Mouse (Mus musculus) c-Kit-positive CD71-negative TER-119-negative erythroid progenitor cells, embryonic 14.5 days (primary cell): ENCODE results near the gene Smco1.
"Not testable (repeated sequence)": the region's sequence is repeated elsewhere in the genome, so short reads cannot be mapped to it uniquely, and the experiment has no call there.

ENCODE experiments used
- DNase-seq: peaks from one replicate; pipeline ENCODE4 v3.0.0-alpha.2; 2013; ENCODE audit warnings: low read depth

Gene Smco1

DNA sequence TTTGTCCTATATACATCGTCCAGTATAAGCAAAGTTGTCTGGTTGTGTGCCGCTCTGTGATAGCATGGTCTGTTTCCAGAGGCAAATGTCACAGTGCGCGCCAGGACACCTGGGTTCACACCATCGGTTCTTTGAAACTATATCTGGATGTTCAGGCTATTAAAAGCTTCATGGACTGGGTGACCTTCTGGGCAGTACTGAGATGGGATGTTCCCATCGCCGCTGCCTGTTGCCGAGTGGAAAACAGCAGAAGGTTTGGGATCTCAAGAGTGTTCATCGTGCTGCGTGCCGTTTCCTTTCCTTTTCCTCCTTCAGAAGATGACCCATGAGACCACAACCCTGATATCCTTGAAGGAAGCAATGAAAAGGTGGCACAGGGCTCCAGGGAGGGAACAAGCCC lies at the start of gene Smco1:
TSS of gene Smco1 (plus strand) at position 178 of the 400 bp plus-strand sequence.
- DNase-seq, result no peak

- DNase-seq, result no peak
These were observed 49.5 kb upstream of the Smco1 start for GRCm38 (mm10) chr16:32221803-32222202.

- DNase-seq, result no peak
These were observed 48.9 kb upstream of the Smco1 start for GRCm38 (mm10) chr16:32222399-32222798.

DNA sequence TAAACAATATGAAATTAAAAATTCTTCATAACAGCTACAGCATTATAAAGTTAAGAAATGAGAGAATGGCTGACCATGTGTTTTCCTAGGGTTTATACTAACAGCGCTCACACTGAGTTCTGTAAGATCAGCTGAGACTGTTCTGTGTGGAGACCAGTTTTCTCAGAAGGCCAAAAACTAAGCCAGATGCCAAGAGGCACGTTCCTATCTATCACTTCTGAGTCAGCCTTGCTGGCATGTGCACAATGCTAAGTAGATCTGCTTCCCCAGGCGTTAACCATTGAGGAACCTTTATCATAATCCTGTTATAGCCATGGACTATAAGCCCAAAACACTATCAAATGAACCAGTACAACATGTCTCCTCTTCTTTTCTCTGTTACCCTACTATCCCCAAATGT lies 39.2 kb upstream of the Smco1 start:
- DNase-seq, result not testable (repeated sequence)

DNA sequence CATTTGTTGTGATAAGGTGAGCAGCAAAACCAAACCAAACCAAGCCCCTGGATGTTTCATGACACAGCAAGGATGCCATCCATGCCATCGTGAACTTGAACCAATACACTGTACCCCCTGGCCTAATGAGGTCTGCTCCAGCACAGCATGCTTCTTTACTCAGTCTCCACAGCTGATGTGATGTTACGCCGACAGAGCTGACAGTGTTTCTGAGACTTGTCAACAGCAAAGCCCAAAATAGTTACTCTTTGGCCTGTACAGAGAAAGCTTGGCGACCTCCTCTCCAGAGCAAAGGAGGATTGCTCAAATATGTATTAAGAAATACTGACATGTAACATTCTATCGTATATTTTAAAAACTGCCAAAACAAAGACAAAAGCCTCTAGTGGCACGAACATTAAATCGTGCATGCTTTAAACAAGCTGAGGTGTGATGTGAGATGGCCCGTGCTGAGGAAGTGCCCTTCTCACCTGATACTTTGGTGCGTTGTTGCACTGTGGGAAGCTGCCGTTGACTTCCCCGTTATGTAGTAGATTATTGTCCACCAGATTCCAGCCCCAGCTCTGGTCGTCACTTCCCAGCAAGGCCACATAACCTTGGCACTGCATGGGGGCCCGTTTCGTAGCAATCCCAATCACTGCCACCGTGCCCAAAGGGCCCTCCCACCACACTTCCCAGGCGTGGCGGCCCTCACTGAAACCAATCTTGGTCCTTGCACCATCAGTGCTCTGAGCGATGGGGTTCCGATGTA lies 33.2 kb upstream of the Smco1 start:
- no peak for DNase-seq

GRCm38 (mm10) chr16:32239428-32240312 lies 31.6 kb upstream of the Smco1 start:
- no peak for DNase-seq

DNA sequence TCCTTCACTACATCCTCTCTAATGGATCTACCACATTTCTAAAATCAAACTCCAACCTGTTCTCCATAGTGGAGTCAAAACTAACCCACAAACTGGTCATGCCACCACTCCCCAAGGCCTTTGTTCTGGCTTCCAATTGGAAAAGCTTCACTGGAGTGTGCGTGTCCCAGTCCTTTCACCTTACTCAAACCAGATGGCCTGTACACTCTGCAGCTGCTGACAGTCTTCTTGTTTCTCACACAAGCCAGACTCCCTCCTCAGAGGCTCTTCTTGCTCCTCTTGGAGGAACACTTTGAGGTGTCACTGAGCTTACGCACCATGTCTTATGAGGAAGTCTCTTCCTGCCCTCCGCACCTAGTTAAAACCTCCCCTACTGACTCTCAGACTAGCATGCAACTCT lies 27.4 kb upstream of the Smco1 start:
- no peak for DNase-seq

GRCm38 (mm10) chr16:32246351-32246791 lies 24.9 kb upstream of the Smco1 start:
- DNase-seq, result peak; percentile 19

- DNase-seq, result peak; percentile 91
These were observed 24.3 kb upstream of the Smco1 start, which contains the start of the genes Fbxo45 and Wdr53 for GRCm38 (mm10) chr16:32246952-32247370. Fbxo45 (minus strand) TSS chr16:32247158. Wdr53 (plus strand) TSS chr16:32247227.

DNA sequence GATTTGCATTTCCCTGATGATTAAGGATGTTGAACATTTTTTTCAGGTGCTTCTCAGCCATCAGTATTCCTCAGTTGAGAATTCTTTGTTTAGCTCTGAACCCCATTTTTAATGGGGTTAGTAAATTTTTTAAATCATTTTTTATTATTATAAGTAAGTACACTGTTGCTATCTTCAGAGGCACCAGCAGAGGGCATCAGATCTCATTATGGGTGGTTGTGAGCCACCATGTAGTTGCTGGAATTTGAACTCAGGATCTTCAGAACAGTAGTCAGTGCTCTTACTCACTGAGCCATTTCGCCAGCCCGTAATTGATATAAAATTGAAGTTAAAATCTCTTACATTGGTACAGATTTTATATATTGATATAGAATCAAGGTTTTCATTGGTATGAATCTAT lies 7.0 kb upstream of the Smco1 start:
- DNase-seq, result not testable (repeated sequence)

DNA sequence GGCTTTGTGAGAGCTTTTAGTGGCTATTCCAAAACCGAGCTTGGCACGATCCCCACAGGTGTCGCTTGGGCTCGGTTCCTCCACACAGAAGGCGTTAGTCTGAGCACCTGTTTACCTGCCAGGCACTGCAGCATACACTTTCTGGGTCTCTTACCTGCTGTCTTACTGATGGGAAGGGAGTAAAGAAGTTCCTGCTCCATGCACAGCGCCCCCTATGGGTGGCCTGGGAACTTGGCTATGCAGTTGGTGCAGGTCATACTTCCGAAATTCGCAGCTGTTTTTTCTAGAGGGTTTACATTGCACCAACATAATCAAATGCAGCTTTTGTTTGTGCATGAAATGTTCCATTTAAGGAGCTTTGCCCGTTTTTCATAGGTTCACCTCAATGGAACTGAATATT lies 2.1 kb downstream of the Smco1 start:
- no peak for DNase-seq

GRCm38 (mm10) chr16:32275041-32275440 lies 3.8 kb downstream of the Smco1 start:
- DNase-seq, result no peak

GRCm38 (mm10) chr16:32275830-32276229 lies 4.6 kb downstream of the Smco1 start:
- DNase-seq, result no peak

GRCm38 (mm10) chr16:32277308-32278256 lies 6.3 kb downstream of the Smco1 start, which contains the start of gene Rnf168:
Rnf168 (plus strand) TSS chr16:32277459.
- peak; percentile 81 for DNase-seq

- DNase-seq, result no peak
These were observed 7.1 kb downstream of the Smco1 start for GRCm38 (mm10) chr16:32278396-32278795.

- DNase-seq, result no peak
These were observed 8.9 kb downstream of the Smco1 start for GRCm38 (mm10) chr16:32280211-32280610.

GRCm38 (mm10) chr16:32282608-32283007 lies 11.3 kb downstream of the Smco1 start:
- no peak for DNase-seq

GRCm38 (mm10) chr16:32291821-32292220 lies 20.6 kb downstream of the Smco1 start:
- DNase-seq, result no peak

DNA sequence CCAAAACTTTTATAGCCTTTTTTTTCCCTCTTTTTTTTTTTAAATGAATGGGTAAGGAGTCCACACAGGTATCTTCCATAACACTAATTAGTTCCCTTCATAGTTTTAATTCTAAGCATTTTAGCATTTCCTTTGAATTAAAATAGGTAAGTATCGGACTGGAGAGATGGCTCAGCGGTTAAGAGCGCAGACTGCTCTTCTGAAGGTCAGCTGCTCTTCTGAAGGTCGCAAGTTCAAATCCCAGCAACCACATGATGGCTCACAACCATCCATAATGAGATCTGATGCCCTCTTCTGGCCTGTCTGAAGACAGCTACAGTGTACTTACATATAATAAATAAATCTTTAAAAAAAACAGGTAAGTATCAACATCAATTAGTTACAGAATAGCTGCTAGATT lies 28.3 kb downstream of the Smco1 start:
- DNase-seq, result not testable (repeated sequence)

DNA sequence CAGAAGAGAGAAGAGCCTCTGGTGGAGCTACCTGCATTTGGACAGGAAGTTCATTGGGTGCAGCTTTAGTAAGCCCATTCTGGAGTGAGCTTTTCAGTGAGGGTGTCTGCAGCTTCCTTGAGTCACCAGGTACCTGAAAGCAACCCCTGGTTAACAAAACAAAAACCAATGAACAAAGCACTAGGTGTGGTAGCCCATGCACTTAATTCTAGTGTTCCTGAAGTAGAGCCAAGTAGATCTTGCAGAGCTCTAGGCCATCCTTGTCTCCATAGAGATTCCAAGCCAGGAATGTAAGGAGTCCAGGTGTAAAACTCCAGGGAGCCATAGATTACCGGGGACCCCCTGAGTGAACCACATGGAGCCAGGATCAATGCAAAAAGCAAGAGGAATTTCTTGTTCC lies 31.8 kb downstream of the Smco1 start:
- no peak for DNase-seq

- no peak for DNase-seq
These were observed 32.6 kb downstream of the Smco1 start for GRCm38 (mm10) chr16:32303886-32304285.

DNA sequence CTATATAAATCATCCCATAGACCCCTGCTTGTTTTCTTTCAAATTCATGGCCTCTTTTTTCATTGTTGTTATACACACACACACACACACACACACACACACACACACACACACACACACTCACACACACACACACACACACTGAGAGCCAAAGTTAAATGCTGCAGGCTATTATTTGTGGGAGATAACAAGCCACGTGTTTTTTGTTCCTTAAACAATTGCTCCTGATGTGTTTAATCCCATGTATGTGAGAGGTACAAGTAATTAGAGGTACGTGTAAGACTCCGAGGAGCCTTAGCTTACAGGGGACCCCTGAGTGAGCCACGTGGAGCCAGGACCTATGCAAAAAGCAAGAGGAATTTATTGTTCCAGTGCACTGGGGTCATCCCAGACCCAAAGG lies 40.7 kb downstream of the Smco1 start:
- DNase-seq, result no peak
